Mouse (Mus musculus) forebrain, postnatal 0 days (tissue): Measurements from ENCODE around the gene Gm43552. TPM values are rescaled to one million over a fixed set of nuclear protein-coding genes. Genes with fewer than 3 reads are reported as not detected.

Experiments used
- ATAC-seq: fragments of 200-750 bp; cut with Nextera tagmentation; 2 replicates; pipeline ENCODE4 v1.8.0; 2017; ENCODE audit warnings: mild to moderate bottlenecking, moderate library complexity
- DNase-seq: peaks from one replicate; pipeline ENCODE4 v3.0.0-alpha.2; 2015
- H3K27ac ChIP-seq: fragments of 300-500 bp; sonication (generic); 2 replicates; pipeline ENCODE4 v1.5.1; 2014; ENCODE audit warnings: low read depth, mild to moderate bottlenecking, antibody characterized with exemption, low read length, moderate library complexity, mixed read lengths
- H3K27me3 ChIP-seq: fragments of 300-500 bp; sonication (generic); 2 replicates; pipeline ENCODE4 v1.6.1; 2014; ENCODE audit warnings: mild to moderate bottlenecking, low read length, mixed read lengths; ENCODE audit not compliant: insufficient read depth
- H3K36me3 ChIP-seq: fragments of 300-500 bp; sonication (generic); 2 replicates; pipeline ENCODE4 v1.6.1; 2014; ENCODE audit warnings: mild to moderate bottlenecking, moderate library complexity; ENCODE audit not compliant: insufficient read depth
- H3K4me1 ChIP-seq: fragments of 300-500 bp; sonication (generic); 2 replicates; pipeline ENCODE4 v1.6.1; 2014; ENCODE audit warnings: antibody characterized with exemption; ENCODE audit not compliant: insufficient read depth
- H3K4me2 ChIP-seq: fragments of 300-500 bp; sonication (generic); 2 replicates; pipeline ENCODE4 v1.6.1; 2014; ENCODE audit warnings: low read depth, mild to moderate bottlenecking, moderate library complexity
- H3K4me3 ChIP-seq: fragments of 300-500 bp; sonication (generic); 2 replicates; pipeline ENCODE4 v1.5.1; 2014; ENCODE audit warnings: low read depth, low read length, mixed read lengths
- H3K9ac ChIP-seq: fragments of 300-500 bp; sonication (generic); 2 replicates; pipeline ENCODE4 v1.6.1; 2014; ENCODE audit warnings: mild to moderate bottlenecking
- H3K9me3 ChIP-seq: fragments of 300-500 bp; sonication (generic); 2 replicates; pipeline ENCODE4 v1.6.1; 2016; ENCODE audit warnings: low read length
- CTCF ChIP-seq: sonication (generic); IDR thresholded peaks from 2 replicates; pipeline ENCODE4 v1.5.1; 2016; ENCODE audit warnings: antibody characterized with exemption, control low read depth, low read depth
- WGBS: fragments of 180-500 bp; shearing (Covaris S2); extraction: QIAGEN DNeasy Blood & Tissue Kit; methylation state at CpG from one replicate; pipeline ENCODE4 v1.1.7; 2014; 5-methylcytosine and 5-hydroxymethylcytosine counted together
- polyA plus RNA-seq: library from polyadenylated mRNA; unstranded; fragments of >200 nt; fragmentation: Nextera tagmentation; extraction: Ambion mirVana; gene quantifications from 2 replicates; pipeline ENCODE4 v1.2.1, GENCODE M21; 2015
- total RNA-seq: library from RNA; depleted of rRNA; stranded (reverse); fragments of >200 nt; gene quantifications from 2 replicates; pipeline ENCODE4 v1.2.3, GENCODE M21; 2014; rRNA removed

Gm43552 gene
- total RNA-seq (not detected in 2 replicates), polyA plus RNA-seq (1.3 TPM in 1 of 2 replicates, not detected in the other)

DNA sequence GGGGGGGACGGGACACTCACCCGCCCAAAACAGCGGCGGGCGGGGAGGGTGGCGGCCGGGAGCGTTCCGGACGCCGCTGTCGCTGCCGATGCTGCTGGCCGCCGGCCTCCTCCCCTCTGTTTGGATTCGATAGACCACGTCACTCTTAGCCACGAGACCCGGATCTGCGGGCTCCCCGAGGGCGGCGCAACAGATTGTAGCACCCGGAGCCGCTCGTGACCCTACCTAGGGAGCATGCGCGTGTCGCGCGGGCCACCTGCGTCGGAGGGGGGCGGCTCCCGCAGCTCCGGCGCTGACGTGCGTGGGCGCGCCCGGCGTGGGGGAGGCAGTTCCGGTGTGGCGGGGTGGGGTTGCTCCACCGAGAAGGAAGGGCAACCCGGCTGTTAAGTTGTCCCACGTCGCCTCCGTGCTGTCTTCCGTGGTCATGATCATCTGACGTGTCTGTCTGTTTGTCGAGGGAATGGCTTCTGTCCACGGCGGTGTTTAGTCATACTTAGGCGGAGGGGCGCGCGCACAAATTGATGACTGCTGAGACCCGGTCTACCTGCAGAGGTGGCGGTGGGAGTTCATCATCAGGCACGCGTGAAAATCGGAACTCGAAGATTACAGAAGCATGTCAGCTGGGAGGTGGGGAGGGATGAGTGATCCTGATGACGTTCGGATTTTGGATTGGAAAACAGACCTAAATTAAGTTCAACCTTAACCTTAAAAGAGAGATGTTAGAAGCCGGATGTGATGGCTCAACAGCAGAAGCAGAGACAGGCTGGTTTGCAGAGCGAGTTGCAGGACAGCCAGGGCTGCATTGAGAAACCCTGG is at the start of gene Gm43552:
Gene Gm43552, minus strand, starts transcription at position 118 of the 816 bp plus-strand sequence.
- WGBS = 1% methylated on average over 67 of the region's 69 CpGs
- Histone ChIP-seq H3K36me3 (0 out of 2 replicates have a peak, but pooled peaks cover 3% of the 10 kb centered on the region), H3K4me1 (peaks cover 7% of the 10 kb centered on the region; the same call in 1 of the 2 replicates), H3K4me3 (peak within 1 kb of the TSS; percentile 70), H3K9ac (peak within 1 kb of the TSS; percentile 88), H3K27ac (peak within 1 kb of the TSS; percentile 92), H3K27me3 (no peaks in the 10 kb centered on the region), H3K4me2 (peak within 1 kb of the TSS; percentile 83), H3K9me3 (no peaks in the 10 kb centered on the region)
- TF ChIP-seq CTCF = no peak; the same call in none of the 2 replicates
- ATAC-seq = peak; percentile 97
- peak; percentile 96 for DNase-seq

DNA sequence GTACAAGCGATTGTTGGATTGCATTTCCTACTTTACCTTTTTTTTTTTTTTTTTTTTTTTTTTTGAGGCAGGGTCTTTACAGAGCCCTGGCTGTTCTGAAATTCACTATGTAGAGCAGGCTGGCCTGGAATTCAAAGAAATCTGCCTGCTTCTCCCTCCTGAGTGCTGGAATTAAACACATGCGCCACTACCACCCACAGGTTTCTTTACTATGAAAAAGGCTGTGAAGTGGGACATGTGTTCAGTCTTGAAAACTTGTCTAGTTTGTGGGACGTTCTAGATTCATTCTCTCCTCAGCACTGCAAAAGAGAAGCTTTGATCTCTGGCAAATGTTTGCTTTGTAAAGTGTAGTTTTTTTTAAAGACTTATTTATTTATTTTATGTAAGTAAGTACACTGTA is 49.3 kb upstream of the Gm43552 start:
- Histone ChIP-seq H3K36me3 (no peaks in the 10 kb centered on the region), H3K27ac (no peak overlapping the region), H3K27me3 (no peaks in the 10 kb centered on the region), H3K9ac (no peak overlapping the region), H3K4me1 (peaks cover 8% of the 10 kb centered on the region; the same call in 1 of the 2 replicates), H3K4me2 (no peak overlapping the region), H3K4me3 (no peak overlapping the region), H3K9me3 (no peaks in the 10 kb centered on the region)
- WGBS = 83% methylated on average over 3 of the region's 3 CpGs
- DNase-seq = no peak
- TF ChIP-seq CTCF = no peak
- no peak for ATAC-seq

DNA sequence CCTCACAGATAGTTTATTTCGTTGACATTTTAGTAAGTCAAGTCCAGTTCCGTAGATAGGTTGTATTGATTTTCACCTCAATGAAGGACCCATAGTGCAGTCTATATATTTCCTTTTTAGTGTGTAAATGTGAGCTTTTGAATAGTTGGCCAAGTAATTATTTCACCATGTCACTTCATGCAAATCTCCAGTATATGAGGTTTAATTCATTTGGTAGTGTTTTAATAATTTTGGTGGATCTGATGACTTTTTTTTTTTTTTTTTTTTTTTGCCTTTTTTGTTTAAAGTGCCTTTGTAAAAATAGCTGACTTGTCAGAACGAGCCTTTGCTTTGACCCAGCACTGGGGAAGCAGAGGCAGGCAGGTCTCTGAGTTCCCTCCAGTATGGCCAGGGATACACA is 47.2 kb upstream of the Gm43552 start:
- H3K27ac ChIP-seq = no peak overlapping the region
- no peaks in the 10 kb centered on the region for H3K9me3 ChIP-seq
- 92% methylated on average over 3 of the region's 3 CpGs for WGBS
- no peak overlapping the region for H3K4me3 ChIP-seq
- ATAC-seq (no peak), DNase-seq (no peak)
- H3K27me3 ChIP-seq = no peaks in the 10 kb centered on the region
- no peak overlapping the region for H3K9ac ChIP-seq
- TF ChIP-seq CTCF = no peak
- peaks cover 11% of the 10 kb centered on the region; the same call in 1 of the 2 replicates for H3K4me1 ChIP-seq
- no peak overlapping the region for H3K4me2 ChIP-seq
- H3K36me3 ChIP-seq = no peaks in the 10 kb centered on the region

DNA sequence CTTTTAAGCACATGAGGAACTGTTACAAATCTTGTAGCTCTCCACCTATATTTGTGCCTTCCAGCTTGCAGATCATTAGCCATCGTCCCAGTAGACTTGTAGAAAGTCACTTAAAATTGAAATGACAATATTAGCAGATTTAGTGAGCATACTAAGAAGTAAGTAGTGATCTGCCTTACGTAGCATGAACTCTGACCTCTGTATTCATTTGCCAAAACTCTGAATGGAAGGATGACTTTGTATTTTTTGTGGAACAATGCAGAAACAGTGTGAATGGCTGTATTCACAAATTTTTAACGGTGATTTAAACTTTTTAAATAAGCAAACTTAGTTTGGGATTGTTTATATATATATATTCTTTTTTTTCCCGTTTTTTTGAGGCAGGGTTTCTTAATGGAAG is 46.2 kb upstream of the Gm43552 start:
- no peak for TF ChIP-seq CTCF
- Histone ChIP-seq H3K4me1 (peaks cover 11% of the 10 kb centered on the region; the same call in 1 of the 2 replicates), H3K9ac (no peak overlapping the region), H3K36me3 (no peaks in the 10 kb centered on the region), H3K4me3 (peak overlapping the region; percentile 20; the same call in 1 of the 2 replicates), H3K4me2 (peak overlapping the region; percentile 39), H3K27me3 (no peaks in the 10 kb centered on the region), H3K27ac (no peak overlapping the region), H3K9me3 (no peaks in the 10 kb centered on the region)
- ATAC-seq = no peak
- 14% methylated on average over 4 of the region's 4 CpGs for WGBS
- no peak for DNase-seq

DNA sequence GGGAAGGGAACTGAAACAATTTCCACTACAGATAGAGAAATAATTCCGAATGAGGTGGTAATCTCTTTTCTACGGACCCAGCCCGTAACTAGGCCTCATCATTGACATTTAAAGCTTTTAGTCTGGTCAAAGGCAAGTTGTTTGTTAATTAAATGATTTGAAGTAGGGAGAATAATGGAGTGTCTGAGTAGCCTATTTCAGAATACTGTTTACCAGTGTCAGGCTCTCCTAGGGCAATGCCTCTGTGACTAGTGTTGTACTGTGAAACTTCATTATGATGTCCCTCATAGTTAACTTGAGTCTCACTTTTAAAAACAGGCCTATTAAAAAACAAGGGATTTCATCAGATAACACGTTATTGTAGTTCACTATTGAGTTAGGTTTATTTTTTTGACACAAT is 45.5 kb upstream of the Gm43552 start:
- peak overlapping the region; percentile 92 for H3K4me3 ChIP-seq
- ATAC-seq (no peak), DNase-seq (peak; percentile 9)
- H3K9me3 ChIP-seq = no peaks in the 10 kb centered on the region
- no peaks in the 10 kb centered on the region for H3K36me3 ChIP-seq
- TF ChIP-seq CTCF = no peak
- H3K27ac ChIP-seq = peak overlapping the region; percentile 98
- WGBS = under 1% methylated on average over 4 of the region's 4 CpGs
- peaks cover 11% of the 10 kb centered on the region; the same call in 1 of the 2 replicates for H3K4me1 ChIP-seq
- H3K27me3 ChIP-seq = no peaks in the 10 kb centered on the region
- peak overlapping the region; percentile 94 for H3K9ac ChIP-seq
- H3K4me2 ChIP-seq = peak overlapping the region; percentile 67

DNA sequence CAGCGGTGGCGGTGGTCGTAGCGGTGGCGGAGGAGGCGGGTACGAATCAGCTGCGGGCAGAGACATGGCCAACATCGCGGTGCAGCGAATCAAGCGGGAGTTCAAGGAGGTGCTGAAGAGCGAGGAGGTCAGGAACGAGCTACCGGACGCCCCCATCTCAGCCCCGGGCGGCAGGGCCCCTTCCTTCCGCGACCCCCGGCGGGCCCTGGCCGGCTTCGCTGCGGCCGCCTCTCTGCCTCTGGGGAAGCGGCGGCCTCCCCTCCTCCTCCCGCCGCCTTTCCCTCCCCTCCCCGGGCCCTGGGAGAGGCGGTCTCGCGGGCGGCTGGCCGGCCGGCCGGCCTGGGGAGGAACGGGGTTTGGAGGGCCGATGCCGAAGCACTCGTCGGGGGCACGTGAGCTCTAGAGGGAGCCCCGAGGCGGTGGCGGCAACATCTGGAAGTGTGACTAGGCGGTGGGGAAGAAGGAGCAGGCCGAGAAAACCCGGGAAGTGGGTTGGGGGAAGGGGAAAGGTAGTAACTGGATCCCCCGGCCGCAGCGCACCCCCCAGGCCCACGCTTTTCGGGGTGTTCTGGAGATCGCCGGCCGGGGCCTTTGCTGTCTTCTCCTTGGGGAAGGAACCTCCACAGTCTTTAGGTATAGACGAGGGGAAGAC is 44.9 kb upstream of the Gm43552 start:
- 2% methylated on average over 40 of the region's 59 CpGs for WGBS
- ATAC-seq (peak; percentile 45), DNase-seq (peak; percentile 64)
- Histone ChIP-seq H3K9ac (peak overlapping the region; percentile 94), H3K36me3 (no peaks in the 10 kb centered on the region), H3K27me3 (no peaks in the 10 kb centered on the region), H3K4me2 (peak overlapping the region; percentile 67), H3K9me3 (no peaks in the 10 kb centered on the region), H3K4me3 (peak overlapping the region; percentile 92), H3K27ac (peak overlapping the region; percentile 98), H3K4me1 (peaks cover 11% of the 10 kb centered on the region; the same call in 1 of the 2 replicates)
- no peak for TF ChIP-seq CTCF
